Mouse (Mus musculus) liver, adult 2 months (tissue): Measurements from ENCODE around the gene Epn2.

Experiments used
- CTCF ChIP-seq: fragments of 200-500 bp; IDR thresholded peaks from 2 replicates; pipeline ENCODE4 v1.5.1; 2011; ENCODE audit warnings: low read depth, low read length, control low read depth
- POLR2A ChIP-seq: fragments of 200-500 bp; IDR thresholded peaks from 2 replicates; pipeline ENCODE4 v1.6.1; 2011; ENCODE audit warnings: low read length, control low read depth; ENCODE audit not compliant: insufficient read depth; ENCODE audit errors: extremely low read depth

GRCm38 (mm10) chr11:61503933-61504332, 75.6 kb downstream of the Epn2 start:
- no peak for TF ChIP-seq CTCF
- no peak for TF ChIP-seq POLR2A
